Mouse (Mus musculus) inflammation-experienced regulatory T-cells, adult 16 weeks (primary cell): ENCODE data around the gene Rslcan18. TPM values are rescaled to one million over a fixed set of nuclear protein-coding genes. Genes with fewer than 3 reads are reported as not detected.

Experiments
- polyA plus RNA-seq: library from polyadenylated mRNA; unstranded; fragments of 100-300 nt; shearing (Covaris generic); gene quantifications from one replicate; pipeline ENCODE4 v1.2.1, GENCODE M21; 2017

Rslcan18 gene
- polyA plus RNA-seq = 0.71 TPM

GRCm38 (mm10) chr13:67116163-67116562, at the start of gene Rslcan18:
Gene Rslcan18 (minus strand): TSS chr13:67116263.

DNA sequence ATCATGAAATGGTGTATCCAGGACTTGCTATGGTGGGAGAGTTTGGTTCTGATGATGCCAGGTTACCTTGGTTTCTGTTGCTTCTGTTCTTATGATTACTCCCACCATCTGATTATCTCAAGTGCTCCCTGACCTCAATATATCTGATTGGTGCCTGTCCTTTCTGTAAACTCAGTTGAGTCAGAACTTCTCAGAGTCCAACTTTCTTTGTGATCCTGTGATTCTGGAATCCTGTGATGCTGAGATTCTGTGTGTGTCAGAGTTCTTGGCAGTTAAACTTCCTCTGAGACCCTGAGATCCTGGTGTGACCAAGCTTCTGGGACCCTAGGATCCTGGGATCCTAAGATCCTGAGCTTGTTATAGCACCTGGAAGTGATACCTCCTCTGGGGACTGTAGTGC, 5.3 kb upstream of the Rslcan18 start, which contains the start of gene Zfp759:
Gene Zfp759 (plus strand): TSS at position 301 of the 400 bp plus-strand sequence.

GRCm38 (mm10) chr13:67108194-67108820, 7.8 kb downstream of the Rslcan18 start, which contains the start of gene Gm28557:
Gene Gm28557 (minus strand): TSS chr13:67108604.

DNA sequence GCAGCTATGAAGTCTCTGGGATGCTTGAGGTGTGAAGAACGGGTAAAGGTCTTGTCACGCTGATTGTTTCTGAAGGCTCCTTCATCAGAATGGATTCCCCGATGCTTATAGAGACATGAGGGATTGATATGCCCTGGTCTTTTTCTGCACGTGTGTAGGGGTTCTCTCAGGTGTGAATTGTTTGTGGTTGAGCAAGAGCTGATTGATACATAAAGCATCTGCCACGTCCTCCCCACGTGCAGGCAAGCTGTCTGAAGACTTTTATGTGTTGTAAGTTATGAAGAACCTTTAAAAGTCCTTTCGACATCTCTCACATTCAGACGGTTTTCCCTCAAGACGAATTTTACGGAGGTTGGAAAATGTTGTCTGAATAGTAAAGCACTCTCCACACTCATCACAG, 18.2 kb downstream of the Rslcan18 start, which contains the start of gene Zfp708:
Gene Zfp708 (minus strand): TSS at position 101 of the 400 bp plus-strand sequence.

DNA sequence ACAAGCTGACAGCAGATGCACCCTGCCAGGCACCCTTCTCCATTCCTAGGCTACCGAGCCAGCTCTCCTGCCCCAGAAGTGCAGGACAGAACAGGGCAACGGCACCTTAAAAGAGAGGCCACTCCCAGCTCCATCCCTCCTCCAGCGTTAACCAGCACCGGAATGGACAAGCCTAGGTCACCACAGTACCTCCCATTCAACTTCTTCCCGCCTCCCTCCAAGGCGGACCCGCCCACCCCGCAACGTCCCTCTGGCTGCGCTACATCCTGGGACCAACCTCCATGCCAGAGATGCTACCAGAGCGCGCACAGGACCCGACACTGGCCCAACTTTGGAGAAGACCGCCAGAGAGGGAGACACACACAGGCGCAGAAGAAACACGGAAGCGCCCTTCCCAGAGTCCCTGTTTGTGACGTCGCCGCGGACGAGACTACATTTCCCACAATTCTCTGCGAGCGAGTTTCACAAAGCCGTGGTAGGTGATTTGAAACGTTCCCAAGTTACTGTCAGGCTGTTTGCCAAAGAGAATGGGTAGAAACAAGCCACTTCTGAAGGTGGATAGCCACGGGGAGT, 55.2 kb downstream of the Rslcan18 start, which contains the start of gene Zfp712:
Gene Zfp712 (minus strand): TSS at position 385 of the 573 bp plus-strand sequence.

Other genes starting within 250 kb of the Rslcan18 start
- gene Gm10767, start 211.3 kb downstream of the Rslcan18 start, polyA plus RNA-seq = 2.8 TPM
- gene Zfp712, start 55.1 kb downstream of the Rslcan18 start, polyA plus RNA-seq = 9.9 TPM
- 5.9 TPM for gene Zfp708, start 18.3 kb downstream of the Rslcan18 start, polyA plus RNA-seq
- 5.3 TPM for gene Gm28557, start 7.7 kb downstream of the Rslcan18 start, polyA plus RNA-seq
- gene Zfp759, start 5.4 kb upstream of the Rslcan18 start, polyA plus RNA-seq = 2.9 TPM
- gene Rsl1, start 56.9 kb upstream of the Rslcan18 start, polyA plus RNA-seq = 17.9 TPM
- gene Zfp455, start 78.2 kb upstream of the Rslcan18 start, polyA plus RNA-seq = 7.4 TPM
- gene Zfp458, start 162.2 kb upstream of the Rslcan18 start, polyA plus RNA-seq = 3.5 TPM
- 0.38 TPM for gene Zfp457, start 190.2 kb upstream of the Rslcan18 start, polyA plus RNA-seq
- gene Zfp595, start 216.3 kb upstream of the Rslcan18 start, polyA plus RNA-seq = 7.6 TPM
- 4.0 TPM for gene Gm28044, start 244.3 kb upstream of the Rslcan18 start, polyA plus RNA-seq
- gene Zfp953, start 244.3 kb upstream of the Rslcan18 start, polyA plus RNA-seq = 2.8 TPM